Mouse (Mus musculus) olfactory bulb, adult 2 months (tissue): ENCODE data around the gene Pcdh18.

Experiments
- CTCF ChIP-seq: fragments of 200-500 bp; IDR thresholded peaks from 2 replicates; pipeline ENCODE4 v1.5.1; 2012; ENCODE audit warnings: low read depth, mild to moderate bottlenecking, low read length, moderate library complexity; ENCODE audit not compliant: insufficient read depth
- POLR2A ChIP-seq: fragments of 200-500 bp; IDR thresholded peaks from 2 replicates; pipeline ENCODE4 v1.6.1; 2012; ENCODE audit warnings: mild to moderate bottlenecking, low read depth, low read length, moderate library complexity; ENCODE audit not compliant: insufficient read depth

DNA sequence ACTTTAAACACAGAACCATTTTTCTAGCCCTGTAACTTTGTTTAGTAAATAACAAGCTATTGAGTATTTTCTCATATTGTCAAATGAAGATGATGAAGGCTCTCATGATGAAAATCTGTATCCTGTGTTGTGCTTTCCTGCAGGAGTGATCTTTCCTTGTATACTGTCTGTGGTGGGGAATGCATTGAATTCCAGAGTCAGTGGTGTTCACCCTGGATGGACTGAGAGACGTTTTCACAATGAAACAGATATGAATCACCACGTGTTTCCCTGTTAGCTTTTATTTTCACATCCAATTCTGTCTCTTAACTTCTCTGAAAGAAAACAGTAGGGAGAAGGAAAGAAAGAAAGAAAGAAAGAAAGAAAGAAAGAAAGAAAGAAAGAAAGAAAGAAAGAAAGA is 49.7 kb upstream of the Pcdh18 start:
- TF ChIP-seq CTCF (no peak), POLR2A (no peak)
